Mouse (Mus musculus): Measurements from ENCODE around the gene Ralgps1. TPM values are rescaled to one million over a fixed set of nuclear protein-coding genes. Genes with fewer than 3 reads are reported as not detected.
A peak's percentile ranks its signal among the peaks of the same experiment; 100 is the strongest.

Gene Ralgps1
- polyA plus RNA-seq, 1 experiment from 2014 or later, result 42.8 TPM

DNA sequence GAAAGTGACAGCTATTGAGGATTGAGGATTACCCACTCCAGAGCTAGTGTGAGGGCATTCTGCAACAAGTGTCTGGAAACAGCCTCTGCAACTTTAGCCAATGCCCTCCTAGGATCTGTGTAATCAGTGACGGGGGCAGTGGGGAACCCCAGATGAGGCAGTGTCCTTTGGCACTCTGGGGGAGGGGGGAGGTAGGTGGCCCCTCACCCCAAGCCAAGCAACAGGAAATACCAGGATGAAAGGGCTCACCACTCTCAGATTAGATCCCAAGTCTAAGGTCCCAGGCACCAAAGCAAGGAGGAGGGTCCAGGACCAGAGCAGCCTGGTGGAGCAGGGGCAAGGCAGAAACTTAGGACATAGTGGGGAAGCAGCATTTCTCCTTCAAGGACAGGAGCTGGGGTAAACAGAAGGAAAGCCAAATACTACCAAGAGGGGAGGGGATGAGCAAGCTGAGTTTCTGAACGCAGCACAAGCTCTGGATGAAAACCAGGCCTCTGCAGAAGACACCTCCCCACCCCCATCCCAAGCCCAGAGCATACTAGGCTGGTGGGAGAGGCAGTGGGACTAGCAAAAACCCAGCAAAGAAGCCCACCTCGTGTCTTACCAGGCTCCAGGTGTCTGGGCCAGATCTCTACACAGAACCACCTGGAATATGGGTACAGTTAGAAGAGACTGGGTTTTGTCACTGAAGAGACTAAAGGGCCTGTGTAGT, 121.2 kb downstream of the Ralgps1 start:
- no peak for ATAC-seq (ENCODE audit: low FRiP score, low read depth)
- WGBS, result 70% methylated on average over 3 of the region's 3 CpGs

DNA sequence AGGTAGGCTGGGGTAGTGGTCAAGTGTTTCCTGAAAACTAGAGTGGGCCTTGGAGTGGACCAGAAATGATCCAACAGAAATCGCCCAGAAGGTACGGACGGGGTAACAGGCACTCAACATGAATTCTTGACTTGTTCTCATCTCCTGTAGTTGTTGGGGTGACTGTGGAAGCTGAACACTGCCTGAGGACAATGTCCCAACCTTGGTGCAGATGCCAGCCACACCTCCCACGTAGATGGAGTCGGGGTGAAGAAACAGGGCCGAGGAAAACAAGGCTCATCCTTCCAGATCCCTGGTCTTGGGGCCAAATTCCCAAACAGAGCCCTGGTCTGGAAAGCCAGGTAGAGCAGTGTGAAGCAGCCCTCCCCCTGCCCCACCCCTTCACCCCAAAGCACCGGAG, 122.7 kb downstream of the Ralgps1 start:
- 95% methylated on average over 7 of the region's 7 CpGs for WGBS
- no peaks in the 10 kb centered on the region for H3K9me3 ChIP-seq

More for the DNA sequence above, 121.2 kb downstream of the Ralgps1 start:
- H3K4me3 ChIP-seq, result no peak overlapping the region
- no peaks in the 10 kb centered on the region for H3K27me3 ChIP-seq
- H3K27ac ChIP-seq (replicated peaks), result no peak overlapping the region
- H3K4me2 ChIP-seq, result no peak overlapping the region
- H3K9ac ChIP-seq, result no peak overlapping the region
- no peaks in the 10 kb centered on the region for H3K36me3 ChIP-seq
- H3K9me3 ChIP-seq, result no peaks in the 10 kb centered on the region
- peaks cover 14% of the 10 kb centered on the region for H3K4me1 ChIP-seq (replicated peaks)

DNA sequence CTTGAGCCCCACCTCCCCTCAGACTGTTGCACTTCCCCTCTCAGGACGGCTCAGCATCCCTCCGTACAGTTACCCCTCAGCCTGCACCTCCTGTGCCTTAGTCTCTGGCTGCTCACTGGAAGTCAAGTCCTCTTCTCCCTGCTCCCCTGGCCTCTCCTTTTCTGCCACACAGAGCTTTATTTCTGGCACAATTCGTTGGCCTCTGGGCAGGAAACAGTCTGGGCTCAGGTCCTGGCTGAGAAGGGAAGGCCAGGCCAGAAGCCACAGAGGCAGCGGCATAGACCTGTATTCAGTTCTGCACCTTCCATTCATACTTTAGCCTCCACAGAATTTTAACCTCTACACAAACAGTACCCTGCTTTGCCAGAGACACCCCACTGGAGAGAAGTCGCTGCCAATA, 124.4 kb downstream of the Ralgps1 start:
- Histone ChIP-seq H3K9ac (no peak overlapping the region), H3K4me1 (replicated peaks) (no peaks in the 10 kb centered on the region), H3K4me2 (no peak overlapping the region), H3K27me3 (no peaks in the 10 kb centered on the region), H3K4me3 (no peak overlapping the region), H3K36me3 (no peaks in the 10 kb centered on the region), H3K9me3 (no peaks in the 10 kb centered on the region), H3K27ac (replicated peaks) (no peak overlapping the region)
- no peak for ATAC-seq (ENCODE audit: low FRiP score, low read depth)
- WGBS, result 76% methylated on average over 5 of the region's 5 CpGs

More for the DNA sequence above, 122.7 kb downstream of the Ralgps1 start:
- H3K4me1 ChIP-seq (replicated peaks), result peaks cover 2% of the 10 kb centered on the region; the same call in 1 of the 2 replicates
- no peak overlapping the region for H3K9ac ChIP-seq
- no peaks in the 10 kb centered on the region for H3K27me3 ChIP-seq
- no peak overlapping the region for H3K4me2 ChIP-seq
- no peak overlapping the region for H3K4me3 ChIP-seq
- H3K36me3 ChIP-seq, result no peaks in the 10 kb centered on the region
- no peak for ATAC-seq (ENCODE audit: low FRiP score, low read depth)
- no peak overlapping the region for H3K27ac ChIP-seq (replicated peaks)

DNA sequence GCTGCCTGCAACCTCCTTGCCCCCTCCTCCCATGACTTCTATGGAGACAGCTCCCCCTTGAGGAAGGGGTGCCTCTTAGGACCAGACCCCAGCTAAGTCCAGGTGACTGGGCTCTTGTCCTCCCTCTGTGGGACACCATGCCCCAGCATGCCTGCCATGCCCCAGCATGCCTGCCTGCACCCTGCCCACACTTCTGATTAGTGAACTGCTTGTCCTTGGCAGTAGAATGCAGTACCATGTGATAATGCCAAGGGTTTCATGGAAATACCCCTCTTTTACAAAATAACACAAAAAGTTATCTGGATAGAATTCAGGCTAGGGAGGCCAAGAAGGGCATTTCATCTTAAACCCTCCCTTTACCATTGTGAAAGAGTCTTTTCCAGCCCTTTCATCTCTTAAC, 125.9 kb downstream of the Ralgps1 start:
- Histone ChIP-seq H3K27ac (replicated peaks) (no peak overlapping the region), H3K9me3 (no peaks in the 10 kb centered on the region), H3K4me2 (no peak overlapping the region), H3K4me3 (no peak overlapping the region), H3K36me3 (no peaks in the 10 kb centered on the region), H3K9ac (no peak overlapping the region), H3K4me1 (replicated peaks) (no peaks in the 10 kb centered on the region), H3K27me3 (no peaks in the 10 kb centered on the region)
- ATAC-seq (ENCODE audit: low FRiP score, low read depth), result no peak

DNA sequence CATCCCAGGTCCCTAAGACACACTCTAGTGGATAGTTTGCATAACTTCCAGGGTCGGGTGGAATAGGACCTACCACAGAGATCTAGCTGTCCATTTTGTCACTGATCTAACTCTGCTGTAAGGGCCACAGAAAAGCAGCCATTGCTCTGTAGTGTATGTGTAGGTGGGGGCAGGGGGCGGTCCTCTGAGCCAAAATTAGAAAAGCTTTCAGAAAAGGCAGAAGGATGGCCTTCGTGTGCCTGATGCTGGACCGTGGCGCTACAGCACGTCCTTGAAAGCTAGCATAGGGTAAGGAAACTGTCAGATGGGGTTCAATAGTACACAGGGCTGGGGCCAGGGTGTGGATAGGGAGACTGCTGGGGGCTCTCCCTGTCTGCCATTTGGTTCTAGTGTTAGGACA, 126.4 kb downstream of the Ralgps1 start:
- Histone ChIP-seq H3K9me3 (no peaks in the 10 kb centered on the region), H3K27ac (replicated peaks) (no peak overlapping the region), H3K36me3 (no peaks in the 10 kb centered on the region), H3K4me3 (no peak overlapping the region), H3K9ac (no peak overlapping the region), H3K27me3 (no peaks in the 10 kb centered on the region), H3K4me2 (no peak overlapping the region), H3K4me1 (replicated peaks) (peaks cover 2% of the 10 kb centered on the region; the same call in 1 of the 2 replicates)
- ATAC-seq (ENCODE audit: low FRiP score, low read depth), result no peak
- WGBS, result 82% methylated on average over 6 of the region's 6 CpGs

DNA sequence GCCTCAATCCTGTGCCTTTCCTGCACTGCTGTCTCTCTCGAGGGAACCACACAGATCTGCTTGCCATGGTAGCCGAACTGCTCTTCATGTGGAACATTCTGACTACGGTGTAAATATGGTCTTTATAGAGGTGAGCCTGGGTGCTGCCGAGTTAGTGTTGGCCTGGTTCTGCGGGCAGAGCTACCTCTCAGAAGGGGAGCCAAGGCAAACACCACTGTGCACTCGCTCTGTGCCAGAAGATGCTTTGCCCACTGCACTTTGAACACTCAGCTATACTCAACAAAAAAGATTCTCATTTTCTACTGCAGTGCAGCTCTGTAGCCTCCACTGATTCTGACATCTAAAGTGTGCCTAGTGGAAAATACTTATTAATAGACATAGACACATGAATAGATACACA, 133.7 kb downstream of the Ralgps1 start:
- Histone ChIP-seq H3K27ac (replicated peaks) (no peak overlapping the region), H3K27me3 (no peaks in the 10 kb centered on the region), H3K9me3 (no peaks in the 10 kb centered on the region), H3K4me2 (no peak overlapping the region), H3K4me1 (replicated peaks) (peaks cover 32% of the 10 kb centered on the region), H3K36me3 (no peaks in the 10 kb centered on the region), H3K4me3 (no peak overlapping the region), H3K9ac (no peak overlapping the region)
- WGBS, result 75% methylated on average over 6 of the region's 6 CpGs
- no peak for ATAC-seq (ENCODE audit: low FRiP score, low read depth)

DNA sequence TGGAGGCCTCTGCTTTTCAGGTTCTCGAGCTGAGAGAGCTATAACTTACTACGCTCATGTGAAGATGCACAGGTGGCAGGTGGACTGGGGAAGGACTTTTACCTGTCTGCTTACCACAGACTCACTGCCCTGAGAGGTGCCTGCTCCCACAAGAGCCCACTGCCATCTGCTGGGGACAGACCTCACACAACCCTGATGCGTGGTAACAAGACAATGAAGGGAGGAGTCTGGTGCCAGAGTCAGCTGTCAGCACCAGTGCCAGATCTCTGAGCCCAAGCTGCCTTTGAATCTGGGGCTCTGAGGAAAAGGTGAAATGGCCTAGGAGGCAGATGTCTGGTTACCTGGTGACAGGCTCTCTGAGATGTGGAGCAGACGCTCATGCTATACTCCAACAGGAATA, 136.4 kb downstream of the Ralgps1 start:
- Histone ChIP-seq H3K36me3 (no peaks in the 10 kb centered on the region), H3K4me3 (no peak overlapping the region), H3K4me2 (no peak overlapping the region), H3K27ac (replicated peaks) (0 out of 2 replicates have a peak overlapping the region, but pooled peaks have one; percentile 1), H3K4me1 (replicated peaks) (peaks cover 34% of the 10 kb centered on the region), H3K27me3 (no peaks in the 10 kb centered on the region), H3K9me3 (no peaks in the 10 kb centered on the region), H3K9ac (no peak overlapping the region)
- ATAC-seq (ENCODE audit: low FRiP score, low read depth), result no peak
- 73% methylated on average over 4 of the region's 4 CpGs for WGBS

DNA sequence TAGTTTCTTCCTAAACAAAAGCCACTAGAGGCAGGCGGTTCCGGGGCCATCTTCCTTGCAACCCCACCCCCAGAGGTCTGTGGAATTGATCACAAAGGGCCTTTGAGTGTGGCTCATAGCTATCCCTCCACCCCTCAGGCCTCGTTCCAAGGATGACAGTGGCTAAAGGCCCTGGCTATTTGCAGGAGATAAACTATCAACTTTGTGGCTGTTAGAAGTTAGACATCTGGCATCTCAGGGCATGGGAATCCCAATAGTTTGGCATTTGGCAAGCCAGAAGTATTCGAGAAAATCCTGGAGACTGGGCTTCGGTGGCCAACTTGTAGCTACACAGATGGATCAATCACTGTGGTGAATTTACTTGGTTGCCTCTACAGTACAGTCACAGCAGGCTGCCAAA, 137.4 kb downstream of the Ralgps1 start:
- H3K4me3 ChIP-seq, result no peak overlapping the region
- no peak for ATAC-seq (ENCODE audit: low FRiP score, low read depth)
- H3K27ac ChIP-seq (replicated peaks), result no peak overlapping the region
- no peaks in the 10 kb centered on the region for H3K27me3 ChIP-seq
- H3K4me2 ChIP-seq, result no peak overlapping the region
- H3K9ac ChIP-seq, result no peak overlapping the region
- 59% methylated on average over 5 of the region's 5 CpGs for WGBS
- H3K9me3 ChIP-seq, result no peaks in the 10 kb centered on the region
- peaks cover 33% of the 10 kb centered on the region for H3K4me1 ChIP-seq (replicated peaks)
- H3K36me3 ChIP-seq, result no peaks in the 10 kb centered on the region

DNA sequence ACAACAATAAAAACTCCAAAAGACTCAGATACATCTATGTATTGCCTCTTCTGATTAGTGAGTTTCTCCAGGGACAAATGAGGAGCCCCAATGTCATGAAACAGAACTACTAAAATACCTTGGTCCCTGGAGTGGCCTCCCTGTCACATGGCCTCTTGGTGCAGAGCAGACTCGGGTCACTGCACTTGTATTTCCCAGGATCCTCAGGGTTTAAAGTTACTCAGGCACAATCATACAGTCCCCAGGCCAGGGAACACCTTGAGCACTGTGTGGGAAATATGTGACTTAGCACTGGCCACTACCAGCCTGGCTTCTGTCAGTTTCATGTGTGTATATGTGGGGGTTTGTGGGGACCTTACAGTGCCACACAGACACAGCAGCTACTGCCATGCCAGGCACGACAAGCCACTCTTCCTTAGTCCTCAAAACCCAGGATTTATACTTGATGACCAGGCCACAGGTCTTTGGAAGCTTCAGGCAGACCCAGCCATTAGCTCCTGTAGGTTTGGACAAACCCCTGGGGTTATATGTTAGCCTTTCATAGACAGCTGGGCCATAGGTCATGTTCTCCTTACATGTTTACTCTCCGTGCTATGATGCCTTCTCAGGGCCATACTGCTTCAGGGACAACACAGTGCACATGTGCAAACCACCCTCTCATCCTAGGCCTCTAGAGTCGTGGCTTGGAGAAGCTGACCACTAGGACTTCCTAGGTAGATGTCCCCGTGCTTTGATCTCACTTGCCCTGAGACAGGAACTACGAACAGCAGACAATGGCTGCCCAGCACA, 138.3 kb downstream of the Ralgps1 start:
- Histone ChIP-seq H3K9me3 (no peaks in the 10 kb centered on the region), H3K27me3 (no peaks in the 10 kb centered on the region), H3K4me1 (replicated peaks) (peaks cover 33% of the 10 kb centered on the region), H3K27ac (replicated peaks) (no peak overlapping the region), H3K9ac (no peak overlapping the region), H3K4me3 (no peak overlapping the region), H3K36me3 (no peaks in the 10 kb centered on the region), H3K4me2 (no peak overlapping the region)
- ATAC-seq (ENCODE audit: low FRiP score, low read depth), result no peak
- WGBS, result 81% methylated on average over 6 of the region's 6 CpGs

DNA sequence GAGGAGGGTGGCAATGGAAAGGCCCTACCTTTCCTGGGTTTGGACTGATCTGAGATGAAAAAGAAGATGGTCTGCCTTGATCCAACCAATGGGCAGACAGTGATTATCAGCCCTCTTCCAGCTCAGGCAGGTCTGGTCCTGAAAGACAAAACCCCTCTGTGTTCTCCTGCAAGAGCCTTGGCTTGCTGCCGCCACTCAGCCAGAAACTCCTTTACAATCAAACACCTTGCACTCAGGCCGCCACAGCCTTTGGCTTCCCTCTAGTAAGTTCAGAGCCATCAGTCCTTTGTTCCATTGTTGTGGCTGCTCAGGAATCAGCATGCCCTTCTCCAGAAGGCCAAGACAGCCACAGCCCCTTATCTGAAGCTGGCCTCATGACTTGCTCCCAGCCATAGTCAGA, 139.5 kb downstream of the Ralgps1 start:
- no peak overlapping the region for H3K9ac ChIP-seq
- no peaks in the 10 kb centered on the region for H3K36me3 ChIP-seq
- H3K4me2 ChIP-seq, result no peak overlapping the region
- H3K4me1 ChIP-seq (replicated peaks), result peaks cover 36% of the 10 kb centered on the region
- H3K27ac ChIP-seq (replicated peaks), result no peak overlapping the region
- 33% methylated on average over 2 of the region's 2 CpGs for WGBS
- H3K27me3 ChIP-seq, result no peaks in the 10 kb centered on the region
- no peak overlapping the region for H3K4me3 ChIP-seq
- no peak for ATAC-seq (ENCODE audit: low FRiP score, low read depth)
- no peaks in the 10 kb centered on the region for H3K9me3 ChIP-seq

DNA sequence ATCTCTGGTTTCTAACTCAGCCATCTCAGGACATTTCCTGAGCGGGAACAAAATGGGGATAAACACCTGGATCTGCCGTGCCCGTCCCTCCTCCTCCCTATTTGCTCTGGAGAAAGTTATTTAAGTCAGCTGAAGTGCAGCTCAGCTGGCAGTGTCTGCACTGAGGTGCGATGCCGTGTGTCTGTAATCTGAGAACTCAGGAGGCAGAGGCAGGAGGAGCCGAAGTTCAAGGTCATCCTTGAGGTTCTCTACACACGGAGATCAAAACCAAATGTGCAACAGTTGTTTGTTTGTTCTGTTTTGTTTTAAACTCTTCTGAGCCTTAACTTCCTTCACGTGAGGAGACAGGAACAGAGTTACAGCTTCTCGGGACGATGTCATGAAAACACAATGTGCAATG, 140.6 kb downstream of the Ralgps1 start:
- no peak overlapping the region for H3K9ac ChIP-seq
- H3K4me2 ChIP-seq, result no peak overlapping the region
- no peaks in the 10 kb centered on the region for H3K27me3 ChIP-seq
- WGBS, result 80% methylated on average over 10 of the region's 10 CpGs
- H3K4me3 ChIP-seq, result no peak overlapping the region
- no peak overlapping the region for H3K27ac ChIP-seq (replicated peaks)
- no peak for ATAC-seq (ENCODE audit: low FRiP score, low read depth)
- peaks cover 37% of the 10 kb centered on the region for H3K4me1 ChIP-seq (replicated peaks)
- H3K9me3 ChIP-seq, result no peaks in the 10 kb centered on the region
- no peaks in the 10 kb centered on the region for H3K36me3 ChIP-seq

DNA sequence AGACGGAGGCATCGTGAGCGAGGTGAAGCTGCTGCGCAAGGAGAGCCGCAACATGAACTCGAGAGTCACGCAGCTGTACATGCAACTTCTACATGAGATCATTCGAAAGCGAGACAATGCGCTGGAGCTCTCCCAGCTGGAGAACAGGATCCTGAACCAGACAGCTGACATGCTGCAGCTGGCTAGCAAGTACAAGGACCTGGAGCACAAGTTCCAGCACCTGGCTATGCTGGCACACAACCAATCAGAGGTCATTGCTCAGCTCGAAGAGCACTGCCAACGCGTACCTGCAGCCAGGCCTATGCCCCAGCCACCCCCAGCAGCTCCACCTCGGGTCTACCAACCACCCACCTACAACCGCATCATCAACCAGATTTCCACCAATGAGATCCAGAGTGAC, 142.7 kb downstream of the Ralgps1 start:
- ATAC-seq (ENCODE audit: low FRiP score, low read depth), result no peak
- no peaks in the 10 kb centered on the region for H3K27me3 ChIP-seq

More for the DNA sequence above, 142.7 kb downstream of the Ralgps1 start:
- H3K9me3 ChIP-seq, result no peaks in the 10 kb centered on the region
- 95% methylated on average over 15 of the region's 15 CpGs for WGBS
- no peak overlapping the region for H3K4me3 ChIP-seq
- H3K36me3 ChIP-seq, result no peaks in the 10 kb centered on the region
- H3K4me1 ChIP-seq (replicated peaks), result peaks cover 28% of the 10 kb centered on the region
- H3K9ac ChIP-seq, result no peak overlapping the region
- no peak overlapping the region for H3K4me2 ChIP-seq
- H3K27ac ChIP-seq (replicated peaks), result no peak overlapping the region

Measured in hindbrain, embryonic 15.5 days (tissue).